In the genomic region with DNA sequence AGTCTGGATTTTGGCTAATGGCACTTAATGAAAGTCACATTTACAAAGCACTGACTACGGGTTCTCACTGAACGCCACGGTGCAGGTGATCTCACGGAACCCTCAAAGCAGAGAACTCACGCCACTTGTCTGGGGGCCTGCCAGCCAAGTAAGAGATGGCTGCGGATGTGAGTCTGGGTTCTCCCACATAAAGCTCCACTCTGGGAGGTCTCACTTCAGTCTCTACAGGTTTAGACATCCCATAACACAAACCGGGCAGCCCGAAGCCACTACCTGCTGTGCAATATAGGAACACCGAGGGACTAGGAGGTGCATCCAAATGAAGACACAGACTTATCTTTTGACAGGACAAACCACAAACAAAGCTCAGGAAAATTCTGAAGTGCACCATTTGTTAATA, we compare ENCODE assay signal across 8 mouse cellular contexts.
A peak's percentile ranks its signal among the peaks of the same experiment; 100 is the strongest.
DNase-seq lines count a peak whose midpoint lies in the region; ATAC-seq and TF ChIP-seq lines count a peak whose summit lies in the region.

No protein-coding gene starts in this region.

- no peak for ATAC-seq in limb, embryonic 13.5 days (ENCODE audit: low FRiP score, low read depth)
- no peak for ATAC-seq in stomach, postnatal 0 days (ENCODE audit: low FRiP score, low TSS enrichment)

- DNase-seq in gastrocnemius, adult 2 months, result no peak
- no peak for DNase-seq in gastrocnemius, postnatal 14 days
- peak; percentile 12 for DNase-seq in thymus, postnatal 14 days
- DNase-seq in thymus, postnatal 36 days, result no peak
- DNase-seq in stomach, postnatal 0 days (ENCODE audit: low spot score), result no peak
- no peak for DNase-seq in T-cell, adult 2 months (ENCODE audit: low spot score)
- DNase-seq in retina, postnatal 1 day, result no peak

- H3K4me2 ChIP-seq in limb, embryonic 13.5 days (replicated peaks), result peak overlapping the region; percentile 85
- peak overlapping the region; percentile 86 for H3K4me2 ChIP-seq in stomach, postnatal 0 days (replicated peaks; ENCODE audit: low read depth)

- no peaks in the 10 kb centered on the region for H3K27me3 ChIP-seq in limb, embryonic 13.5 days
- no peaks in the 10 kb centered on the region for H3K27me3 ChIP-seq in stomach, postnatal 0 days (ENCODE audit: control insufficient read depth, insufficient read depth, low read length)

- no peaks in the 10 kb centered on the region for H3K9me3 ChIP-seq in limb, embryonic 13.5 days
- no peaks in the 10 kb centered on the region for H3K9me3 ChIP-seq in stomach, postnatal 0 days (ENCODE audit: control insufficient read depth, low read length)

- TF ChIP-seq CTCF in gastrocnemius, adult 2 months (IDR thresholded peaks at IDR 0.05), result no peak
- TF ChIP-seq CTCF in stomach, postnatal 0 days (IDR thresholded peaks at IDR 0.05; ENCODE audit: low read depth), result no peak

- no peak for TF ChIP-seq EP300 in stomach, postnatal 0 days (optimal IDR thresholded peaks at IDR 0.05)

- peak overlapping the region; percentile 92; the same call in 1 of the 2 replicates for H3K4me3 ChIP-seq in gastrocnemius, adult 2 months
- H3K4me3 ChIP-seq in limb, embryonic 13.5 days, result peak overlapping the region; percentile 79
- H3K4me3 ChIP-seq in stomach, postnatal 0 days (ENCODE audit: low read depth, low read length), result peak overlapping the region; percentile 77; the same call in 1 of the 2 replicates

- H3K4me1 ChIP-seq in limb, embryonic 13.5 days, result peaks cover 17% of the 10 kb centered on the region
- no peaks in the 10 kb centered on the region; the same call in 1 of the 2 replicates for H3K4me1 ChIP-seq in stomach, postnatal 0 days (replicated peaks; ENCODE audit: control insufficient read depth, insufficient read depth)

- WGBS in limb, embryonic 13.5 days, result 57% methylated on average over 9 of the region's 9 CpGs
- WGBS in stomach, postnatal 0 days, result 50% methylated on average over 9 of the region's 9 CpGs

- intact Hi-C loops in gastrocnemius, adult 2 months (cut with DNase I), result no loop called here
- intact Hi-C loops in gastrocnemius, postnatal 14 days (cut with DNase I; ENCODE audit: low total_unique reads), result no loop called here

- no peak overlapping the region for H3K27ac ChIP-seq in gastrocnemius, adult 2 months
- no peak overlapping the region for H3K27ac ChIP-seq in limb, embryonic 13.5 days
- H3K27ac ChIP-seq in stomach, postnatal 0 days (replicated peaks), result peak overlapping the region; percentile 8

- peak overlapping the region; percentile 88; the same call in 1 of the 2 replicates for H3K9ac ChIP-seq in limb, embryonic 13.5 days
- peak overlapping the region; percentile 81; the same call in 1 of the 2 replicates for H3K9ac ChIP-seq in stomach, postnatal 0 days (ENCODE audit: low read length)

- no peaks in the 10 kb centered on the region for H3K36me3 ChIP-seq in limb, embryonic 13.5 days
- no peaks in the 10 kb centered on the region for H3K36me3 ChIP-seq in stomach, postnatal 0 days (ENCODE audit: control insufficient read depth, insufficient read depth, low read length)
